Mouse (Mus musculus) activated CD4-positive, CD25-positive, alpha-beta regulatory T cell, adult 4 months (primary cell): Measurements from ENCODE around the gene Tshb. TPM values are rescaled to one million over a fixed set of nuclear protein-coding genes. Genes with fewer than 3 reads are reported as not detected.
A peak's percentile ranks its signal among the peaks of the same experiment; 100 is the strongest.

Experiments
- ATAC-seq: one replicate; pipeline ENCODE4 v1.8.0; 2017
- polyA plus RNA-seq, 2 experiments: library from polyadenylated mRNA; unstranded; fragments of 100-300 nt; shearing (Covaris generic); gene quantifications; one replicate each; pipeline ENCODE4 v1.2.1; 2017

The Tshb gene
- polyA plus RNA-seq, 2 experiments from 2014 or later: 0.17 TPM; not detected in 1

- no peak for ATAC-seq
Observed at GRCm38 (mm10) chr3:102736436-102736835, 46.1 kb downstream of the Tshb start.

GRCm38 (mm10) chr3:102735638-102736037, 46.9 kb downstream of the Tshb start:
- no peak for ATAC-seq

- peak; percentile 57 for ATAC-seq
Observed at GRCm38 (mm10) chr3:102735031-102735558, 47.4 kb downstream of the Tshb start.

- ATAC-seq: peak; percentile 15
Observed at GRCm38 (mm10) chr3:102734313-102735030, 48.0 kb downstream of the Tshb start, which contains the start of gene Tspan2. TSS of gene Tspan2 (plus strand) at chr3:102734529.

GRCm38 (mm10) chr3:102733936-102734312, 48.6 kb downstream of the Tshb start:
- ATAC-seq: no peak

GRCm38 (mm10) chr3:102733050-102733449, 49.5 kb downstream of the Tshb start:
- peak; percentile 20 for ATAC-seq

- no peak for ATAC-seq
Observed at GRCm38 (mm10) chr3:102732619-102733018, 49.9 kb downstream of the Tshb start.

- no peak for ATAC-seq
Observed at GRCm38 (mm10) chr3:102731112-102731511, 51.4 kb downstream of the Tshb start.

- ATAC-seq: peak; percentile 28
Observed at GRCm38 (mm10) chr3:102729416-102729815, 53.1 kb downstream of the Tshb start.

Other genes with a start within 250 kb of the Tshb start
- 1 to 10 TPM; 1.0 to 1.8 TPM for gene Tspan2, start 48.2 kb downstream of the Tshb start, polyA plus RNA-seq
- under 1 TPM in 1 of 2 experiments, not detected in 1; 0.33 TPM for gene Sycp1, start 153.4 kb upstream of the Tshb start, polyA plus RNA-seq
- not detected for gene Nr1h5, start 181.4 kb upstream of the Tshb start, polyA plus RNA-seq
- 10 to 100 TPM; 70.8 to 84.2 TPM for gene Sike1, start 213.0 kb upstream of the Tshb start, polyA plus RNA-seq
- gene Csde1, start 237.7 kb upstream of the Tshb start, polyA plus RNA-seq: 100 to 1,000 TPM; 512 to 583 TPM